Mouse (Mus musculus): ENCODE results near the gene Ndufb4.
A peak's percentile ranks its signal among the peaks of the same experiment; 100 is the strongest.
"Not testable (repeated sequence)": the region's sequence is repeated elsewhere in the genome, so short reads cannot be mapped to it uniquely, and the experiment has no call there.

The Ndufb4 gene

DNA sequence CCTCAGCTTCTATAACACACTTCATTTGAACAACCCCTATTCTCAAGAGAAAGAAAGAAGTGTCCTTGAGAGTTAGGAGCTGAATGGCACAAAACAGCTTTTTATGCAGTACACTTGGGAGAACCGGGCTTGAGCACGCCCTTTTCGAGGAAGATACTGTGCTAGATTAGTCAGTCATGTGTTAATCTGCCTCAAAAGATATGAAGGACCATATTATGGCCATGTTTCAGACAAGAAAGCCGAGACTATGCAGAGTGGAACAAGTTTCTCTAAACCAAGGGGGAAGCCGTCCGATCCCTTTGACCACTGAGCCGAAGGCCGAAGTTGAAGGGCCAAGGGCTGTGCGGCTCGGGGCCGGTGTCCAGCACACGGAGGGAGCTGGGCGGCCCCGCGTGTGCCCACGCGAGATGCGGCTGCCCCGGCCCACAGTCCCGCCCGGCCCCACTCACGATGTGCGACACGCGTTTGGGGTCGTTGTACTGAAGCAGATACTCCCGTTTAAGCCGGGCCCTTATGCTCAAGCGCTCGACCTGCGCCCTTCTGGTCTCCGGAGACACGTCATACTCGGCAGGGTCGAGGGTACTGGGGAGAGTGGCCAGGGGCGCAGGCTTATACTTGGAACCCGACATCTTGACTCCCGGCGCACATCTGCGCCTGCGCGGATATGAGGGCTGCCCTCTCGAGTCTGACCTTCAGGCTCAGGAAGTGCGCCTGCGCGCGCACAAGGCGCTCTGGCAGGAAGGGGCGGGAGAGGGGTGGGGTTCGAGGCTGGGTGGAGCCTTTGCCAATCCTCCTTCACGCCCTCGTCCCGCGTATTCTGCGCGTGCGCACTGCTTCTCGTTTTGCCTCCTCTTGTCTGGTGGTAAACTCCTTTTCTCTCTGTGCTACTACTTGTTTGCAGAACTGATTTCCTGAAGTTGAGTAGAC, at the start of gene Ndufb4:
Gene Ndufb4 (minus strand): TSS at position 723 of the 927 bp plus-strand sequence.
- DNase-seq (ENCODE audit: low read depth, low spot score), result peak; percentile 100

DNA sequence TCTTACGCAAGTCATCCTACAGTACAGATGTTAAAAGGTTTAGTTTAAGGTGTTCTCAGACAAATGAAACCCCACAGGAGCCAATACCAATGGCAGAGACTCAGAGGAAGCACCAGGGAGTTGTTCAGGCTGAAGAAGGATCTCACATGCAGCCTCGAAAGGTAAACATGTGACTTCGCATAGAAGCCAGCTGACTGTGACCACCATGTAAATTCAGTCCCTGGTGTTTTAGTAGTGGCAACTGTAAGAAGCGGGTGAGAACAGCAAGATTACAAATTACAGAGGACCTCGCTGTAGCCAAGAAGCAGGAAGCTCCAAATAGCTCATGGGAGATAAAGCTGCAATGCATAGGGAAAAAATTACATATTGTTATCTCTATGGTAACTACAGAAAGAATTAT, 49.6 kb upstream of the Ndufb4 start:
- no peak for DNase-seq (ENCODE audit: low read depth, low spot score)

DNA sequence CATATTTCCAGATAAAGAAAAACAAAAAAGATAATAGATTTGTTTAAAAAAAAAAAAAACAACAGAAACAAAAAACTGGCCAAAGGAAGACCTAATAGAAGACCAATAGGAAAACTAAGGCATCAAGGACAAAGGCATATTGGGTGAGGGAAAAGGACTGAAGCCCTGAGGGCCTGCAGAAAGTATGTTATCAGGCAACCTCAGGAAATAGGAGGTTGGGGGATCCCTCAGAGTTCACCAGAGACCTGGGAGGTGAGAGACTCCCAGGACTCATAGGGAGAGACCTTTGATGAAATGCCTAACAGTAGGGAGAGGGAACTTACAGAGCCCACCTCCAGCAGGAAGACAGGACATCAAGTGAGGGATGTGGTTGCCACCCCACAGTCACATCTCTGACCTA, 45.8 kb upstream of the Ndufb4 start:
- not testable (repeated sequence) for DNase-seq (ENCODE audit: low read depth, low spot score)

DNA sequence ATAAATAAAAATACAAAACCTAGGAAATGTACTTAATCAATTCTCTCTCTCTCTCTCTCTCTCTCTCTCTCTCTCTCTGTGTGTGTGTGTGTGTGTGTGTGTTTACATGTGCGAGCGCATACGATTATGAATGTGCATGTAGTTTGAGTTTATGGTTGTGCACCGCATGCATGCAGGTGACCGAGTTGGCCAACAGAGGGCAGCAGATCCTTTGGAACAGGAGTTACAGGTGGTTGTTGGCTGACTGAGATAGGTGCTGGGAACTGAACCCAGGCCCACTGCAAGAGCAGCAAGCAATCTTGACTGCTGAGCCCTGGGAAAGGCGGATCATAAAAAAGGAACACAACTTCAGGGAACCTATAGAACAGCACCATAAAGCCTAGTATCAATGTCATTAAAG, 44.5 kb upstream of the Ndufb4 start:
- no peak for DNase-seq (ENCODE audit: low read depth, low spot score)

DNA sequence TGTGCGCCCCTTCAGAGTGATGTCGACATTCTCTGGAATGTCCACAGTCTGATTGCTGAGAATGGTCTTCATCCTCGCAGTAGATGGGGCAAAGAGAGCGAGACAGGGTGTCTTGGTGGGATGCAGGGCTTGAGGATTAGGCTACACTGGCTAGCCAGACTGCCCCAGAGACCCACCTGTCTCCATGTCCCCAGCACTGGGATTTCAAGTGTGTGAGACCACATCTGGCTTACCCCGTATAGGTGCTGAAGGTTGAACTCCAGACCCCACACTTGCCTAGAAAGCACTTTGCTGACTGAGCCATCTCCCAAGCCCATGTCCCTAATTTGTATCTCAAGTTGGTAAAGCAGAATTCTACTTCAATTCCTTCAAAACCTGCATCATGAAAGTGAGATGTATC, 43.0 kb upstream of the Ndufb4 start:
- no peak for DNase-seq (ENCODE audit: low read depth, low spot score)

DNA sequence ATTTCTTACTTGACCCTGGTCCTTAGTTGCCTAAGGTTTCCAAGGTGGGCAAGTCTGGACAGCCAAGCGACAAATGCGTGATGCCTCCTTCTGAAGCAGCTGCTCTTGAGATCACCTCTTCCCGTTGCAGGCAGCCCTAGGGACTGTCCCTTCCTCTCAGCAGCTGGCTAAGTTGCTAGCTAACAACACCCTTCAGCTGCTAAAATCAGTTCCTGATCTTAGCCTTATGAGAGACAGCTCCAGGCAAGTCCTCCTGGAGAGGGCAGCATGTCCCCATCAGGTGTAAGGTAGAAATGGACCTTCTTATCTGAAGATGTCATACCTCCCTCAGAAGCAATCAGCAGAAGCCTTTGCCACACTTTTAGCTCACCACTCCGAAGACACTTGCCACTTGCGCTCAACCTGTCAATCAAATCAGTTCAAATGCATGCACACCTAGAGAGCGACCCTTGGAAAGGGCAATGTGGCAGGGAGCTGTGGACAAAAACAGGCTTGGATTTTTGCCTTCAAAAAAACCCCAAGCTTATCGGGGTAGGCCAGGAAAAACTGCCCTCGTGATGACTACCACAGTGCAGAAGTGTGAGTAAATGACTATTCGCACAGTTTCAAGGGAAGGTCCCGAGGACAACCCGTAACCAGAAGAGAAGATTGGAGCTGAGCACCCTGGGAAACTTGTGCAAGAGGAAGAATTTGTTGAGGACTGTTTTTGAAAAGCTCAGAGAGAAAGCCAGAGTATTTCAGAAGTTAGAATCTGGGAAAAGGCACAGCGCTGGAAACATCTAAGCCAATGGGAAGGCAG, 36.9 kb upstream of the Ndufb4 start:
- DNase-seq (ENCODE audit: low read depth, low spot score), result no peak

DNA sequence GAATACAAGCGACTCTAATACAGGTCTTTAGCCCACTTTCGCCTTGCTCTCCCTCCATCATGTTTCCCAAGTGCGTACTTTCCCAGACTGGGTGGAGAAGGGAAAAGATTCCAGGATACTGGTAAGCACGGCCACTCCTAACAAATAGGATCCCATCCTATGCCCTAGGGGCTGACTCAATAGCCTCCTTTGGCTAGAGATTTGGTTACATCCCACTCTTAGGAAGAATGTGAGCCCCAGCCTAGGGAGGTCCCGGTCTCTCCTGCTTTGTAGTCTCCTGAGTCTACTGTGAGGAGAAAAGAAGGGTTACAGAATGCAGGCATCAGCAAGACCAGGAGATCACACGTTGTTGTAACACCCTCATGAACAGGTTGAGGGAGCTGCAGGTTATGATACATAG, 36.2 kb upstream of the Ndufb4 start:
- no peak for DNase-seq (ENCODE audit: low read depth, low spot score)

DNA sequence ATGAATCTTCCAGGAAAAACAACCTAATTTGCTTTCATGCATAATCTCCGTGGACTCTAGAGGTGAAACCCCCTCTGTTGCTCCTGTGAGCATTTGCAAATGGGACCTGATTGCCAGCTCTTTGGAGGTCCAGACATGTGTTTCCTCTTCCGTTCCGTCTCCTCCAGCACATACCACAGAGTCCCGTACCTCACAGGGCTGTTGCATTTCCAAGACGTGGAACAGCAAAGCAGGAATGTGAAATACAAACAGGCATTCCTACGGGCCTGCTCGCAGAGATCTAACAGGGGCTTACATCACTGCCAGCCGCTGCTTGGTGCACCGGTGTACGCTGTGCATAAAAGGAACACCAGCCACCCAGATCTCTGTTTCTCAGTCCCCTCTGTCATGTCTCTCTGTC, 35.7 kb upstream of the Ndufb4 start:
- DNase-seq (ENCODE audit: low read depth, low spot score), result no peak

DNA sequence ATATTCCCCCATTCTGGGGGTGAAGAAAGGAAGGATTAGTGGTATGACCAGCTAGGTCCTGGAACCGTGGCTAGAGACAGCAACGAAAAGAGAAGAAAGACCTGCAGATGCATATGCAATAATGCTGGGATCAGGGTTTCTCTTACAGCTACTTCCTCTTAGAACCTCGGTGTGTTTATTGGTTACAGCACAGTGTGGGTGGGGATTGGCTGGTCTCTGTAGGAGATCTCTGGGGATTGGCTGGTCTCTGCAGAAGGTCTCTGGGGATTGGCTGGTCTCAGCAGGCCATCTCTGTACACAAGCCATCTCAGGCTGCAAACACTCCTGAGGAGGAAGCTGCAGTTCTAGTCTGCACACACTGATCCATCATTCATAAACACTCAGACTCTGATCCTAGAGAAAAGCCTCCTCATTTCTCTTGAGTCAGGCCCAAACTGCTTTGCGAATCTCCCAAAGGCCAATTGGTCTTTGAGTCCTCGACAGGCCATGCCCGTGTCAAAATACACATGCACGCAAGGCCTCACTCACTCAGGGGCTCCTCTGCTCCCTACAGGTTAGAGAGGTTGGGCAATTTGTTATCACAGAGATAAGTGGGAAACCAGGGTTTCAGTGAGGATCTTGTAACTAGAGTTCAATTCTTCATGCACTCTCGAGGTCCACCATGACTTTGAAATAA, 35.1 kb upstream of the Ndufb4 start:
- DNase-seq (ENCODE audit: low read depth, low spot score), result no peak

DNA sequence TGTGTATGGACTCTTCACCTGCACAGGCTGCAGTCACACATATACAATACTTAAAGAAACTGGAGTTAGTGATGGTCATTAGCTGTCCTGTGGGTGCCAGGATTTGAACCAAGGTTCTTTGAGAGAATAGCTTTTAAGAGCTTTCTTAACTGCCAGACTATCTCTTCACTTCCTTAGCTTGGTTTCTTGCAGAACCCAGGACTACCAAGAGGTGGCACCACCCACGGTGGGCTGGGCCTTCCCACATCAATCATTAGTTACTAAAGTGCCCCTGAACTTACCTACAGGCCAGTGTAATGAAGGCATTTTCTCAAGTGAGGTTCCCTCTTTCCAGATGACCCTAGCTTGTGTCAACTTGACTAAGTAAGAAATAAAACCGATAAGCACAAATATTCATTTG, 33.9 kb upstream of the Ndufb4 start:
- no peak for DNase-seq (ENCODE audit: low read depth, low spot score)

DNA sequence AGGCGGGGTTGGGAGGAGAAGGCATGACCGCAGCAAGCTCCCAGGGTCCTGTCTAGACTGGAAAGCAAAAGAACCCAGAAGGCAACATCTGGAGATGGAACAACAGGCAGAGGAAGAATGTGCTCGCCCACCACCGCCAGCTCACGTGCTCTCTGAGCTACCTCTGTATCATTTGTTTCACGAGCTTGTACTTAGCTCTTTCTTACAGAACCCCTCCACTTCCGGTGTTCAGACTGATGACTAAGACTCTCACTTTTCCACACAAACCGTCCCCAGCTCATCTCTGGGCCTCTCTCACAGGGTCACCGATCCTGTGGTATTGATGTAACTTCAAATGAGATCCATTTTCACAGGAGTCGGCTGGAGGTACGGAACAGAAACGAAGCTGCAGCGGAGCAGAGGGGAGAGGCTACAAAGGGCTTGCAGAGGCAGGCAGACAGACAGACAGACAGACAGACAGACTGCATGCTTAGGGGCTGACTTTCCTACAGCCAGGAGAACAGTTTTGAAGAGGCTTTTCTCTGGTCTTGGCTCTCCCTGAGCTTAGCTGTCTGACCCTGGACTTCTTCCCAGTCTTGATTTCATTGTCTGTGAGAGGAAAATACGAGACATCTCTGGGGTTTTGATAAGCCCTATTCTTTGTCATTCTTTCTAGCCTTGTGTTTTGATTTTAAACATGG, 33.2 kb upstream of the Ndufb4 start:
- no peak for DNase-seq (ENCODE audit: low read depth, low spot score)

DNA sequence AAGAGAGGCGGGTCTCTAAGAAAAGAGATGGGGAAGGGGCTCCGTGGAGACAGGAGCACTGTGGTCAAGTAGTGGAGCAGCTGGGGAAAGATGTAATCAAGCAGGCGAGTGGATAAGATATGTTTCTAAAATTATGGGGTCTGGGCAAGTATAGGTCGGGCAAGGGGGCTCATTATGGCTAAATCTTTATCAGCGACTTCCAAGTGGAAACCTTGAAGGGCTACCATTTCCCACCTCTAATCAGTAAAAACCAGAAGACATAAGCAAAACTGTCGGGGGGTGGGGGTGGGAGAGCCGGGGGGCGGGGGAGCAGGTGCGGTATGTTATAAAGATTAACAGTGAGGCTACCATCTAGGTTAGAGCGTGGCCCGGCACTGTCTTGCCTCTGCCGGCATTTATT, 32.6 kb upstream of the Ndufb4 start:
- no peak for DNase-seq (ENCODE audit: low read depth, low spot score)

DNA sequence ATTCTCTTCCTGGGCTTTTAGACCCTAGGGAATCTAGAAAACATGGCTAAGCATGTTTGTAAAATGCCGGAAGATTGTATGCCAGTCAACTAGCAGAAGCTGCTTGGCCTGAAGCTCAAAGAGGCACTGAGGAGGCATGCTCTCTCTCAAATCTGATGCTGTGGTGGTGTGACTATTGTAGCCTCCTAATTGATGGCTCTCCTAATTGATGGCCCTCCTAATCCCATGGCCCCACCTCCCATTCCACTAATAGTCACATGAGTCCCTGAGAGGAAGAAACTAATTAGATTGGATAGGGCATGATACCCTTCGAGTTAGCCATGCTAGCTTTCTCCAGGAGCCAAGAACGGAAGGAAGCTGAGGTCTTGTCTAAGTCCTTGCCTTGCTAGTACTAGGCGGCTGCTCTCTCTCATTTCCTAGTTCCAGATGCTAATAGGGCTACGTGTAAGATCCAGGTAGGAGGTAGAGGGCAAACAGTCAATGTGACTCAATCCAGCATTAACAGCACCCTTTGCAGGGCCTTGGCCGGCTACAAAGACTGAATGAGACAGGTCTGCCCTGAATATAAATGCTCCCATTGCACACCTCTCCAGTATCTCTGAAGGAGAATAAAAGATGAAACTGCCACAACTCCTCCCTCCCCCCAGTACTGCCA, 31.8 kb upstream of the Ndufb4 start:
- no peak for DNase-seq (ENCODE audit: low read depth, low spot score)

DNA sequence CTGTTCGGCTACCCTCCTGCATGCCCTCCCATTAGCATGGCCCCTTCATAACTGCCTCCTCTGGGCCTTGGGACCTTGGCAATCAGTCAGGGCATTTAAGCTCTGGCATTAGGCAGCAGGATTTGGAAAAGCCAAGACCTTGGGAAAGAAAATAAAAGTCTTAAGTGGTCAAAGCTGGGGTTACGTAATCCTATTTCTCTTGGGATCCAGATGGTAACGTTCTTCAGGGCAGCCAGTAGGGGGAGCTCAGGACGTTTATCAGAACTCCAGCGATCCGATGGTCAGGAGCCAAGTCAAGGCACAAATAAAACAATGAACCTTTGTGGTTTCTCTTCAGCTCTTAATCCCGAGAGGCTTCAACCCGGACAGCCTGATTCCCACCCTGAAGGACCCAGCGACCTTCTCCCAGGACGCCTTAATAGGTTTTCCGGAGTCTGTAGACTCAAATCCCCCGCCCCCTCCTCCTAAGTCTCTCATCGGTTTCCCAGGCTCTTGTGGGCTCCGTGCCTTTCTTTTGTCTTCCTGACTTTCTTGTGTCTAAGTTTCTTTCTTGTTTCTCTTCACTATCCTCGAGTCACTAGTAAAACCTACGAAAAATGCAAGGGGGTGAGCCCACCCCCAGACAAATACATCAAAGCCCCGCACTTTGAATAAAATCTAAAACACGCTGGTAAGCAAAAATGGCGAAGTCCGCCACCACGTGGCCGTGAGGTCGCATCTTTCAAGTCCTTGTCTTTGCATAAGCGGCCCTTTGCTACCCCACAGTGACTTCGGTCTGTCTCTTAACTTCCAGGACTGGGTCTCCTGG, 30.6 kb upstream of the Ndufb4 start:
- DNase-seq (ENCODE audit: low read depth, low spot score), result peak; percentile 78

DNA sequence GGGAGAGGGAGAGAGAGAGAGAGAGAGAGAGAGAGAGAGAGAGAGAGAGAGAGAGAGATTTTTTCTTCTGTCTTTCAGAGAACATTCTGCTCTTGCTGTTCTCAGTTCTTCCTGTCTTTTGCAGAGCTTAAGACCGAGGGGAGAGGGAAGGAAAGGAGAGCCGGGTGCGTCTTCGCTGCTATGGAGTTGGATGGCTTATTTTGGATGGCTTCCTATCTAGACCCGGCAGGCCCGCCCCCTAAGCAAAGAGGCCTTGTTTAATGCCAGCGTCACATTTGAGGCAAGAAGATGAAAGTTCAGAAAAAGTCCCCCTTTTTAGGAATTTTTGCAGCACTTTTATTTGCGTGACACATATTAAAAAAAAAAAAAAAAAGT, 30.0 kb upstream of the Ndufb4 start:
- no peak for DNase-seq (ENCODE audit: low read depth, low spot score)

DNA sequence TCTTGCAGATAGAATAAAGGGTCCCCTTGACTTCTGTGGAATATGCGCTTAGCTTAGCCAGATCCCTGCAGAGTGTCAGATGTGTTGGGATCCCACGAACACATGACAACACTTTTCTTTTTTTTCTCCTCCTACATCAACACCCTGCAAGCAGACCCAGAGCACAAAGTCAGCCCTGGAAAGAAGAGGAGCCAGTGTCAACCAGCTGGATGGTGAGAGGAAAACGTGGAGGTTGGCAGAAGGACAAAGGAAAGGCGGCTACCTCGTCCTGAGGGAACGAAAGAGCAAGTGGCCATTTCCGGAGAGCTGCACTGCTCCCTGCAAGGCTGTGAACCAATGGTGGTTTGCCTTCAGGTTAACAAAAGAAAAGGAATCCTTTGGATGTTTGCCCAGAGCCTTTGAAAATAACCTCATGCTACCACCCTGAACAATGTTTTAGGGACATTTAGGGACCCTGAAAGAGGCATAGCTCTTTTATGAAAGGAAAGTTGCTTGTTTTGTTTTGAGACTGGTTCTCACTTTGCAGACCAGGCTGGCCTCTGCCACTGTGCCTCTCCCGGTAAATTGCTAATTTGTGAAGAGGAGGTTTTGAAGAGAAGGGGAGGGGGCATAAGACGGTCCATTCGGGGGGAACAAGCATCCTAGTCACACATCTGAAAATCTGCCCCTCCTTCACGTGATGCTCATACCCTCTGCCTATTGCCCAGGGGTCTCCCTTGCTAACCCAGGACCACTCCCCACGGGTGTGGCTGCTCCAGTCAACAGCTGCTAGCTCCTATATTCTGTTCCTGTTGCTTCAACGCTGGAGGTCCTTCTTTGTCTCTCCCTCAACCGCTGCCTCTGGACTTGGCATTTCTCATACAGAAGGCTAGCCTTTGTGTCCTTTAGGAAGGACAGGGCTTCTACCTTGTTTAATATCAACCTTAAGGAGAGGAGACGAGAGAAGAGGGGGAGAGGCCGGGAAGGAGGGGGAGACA, 29.2 kb upstream of the Ndufb4 start:
- no peak for DNase-seq (ENCODE audit: low read depth, low spot score)

DNA sequence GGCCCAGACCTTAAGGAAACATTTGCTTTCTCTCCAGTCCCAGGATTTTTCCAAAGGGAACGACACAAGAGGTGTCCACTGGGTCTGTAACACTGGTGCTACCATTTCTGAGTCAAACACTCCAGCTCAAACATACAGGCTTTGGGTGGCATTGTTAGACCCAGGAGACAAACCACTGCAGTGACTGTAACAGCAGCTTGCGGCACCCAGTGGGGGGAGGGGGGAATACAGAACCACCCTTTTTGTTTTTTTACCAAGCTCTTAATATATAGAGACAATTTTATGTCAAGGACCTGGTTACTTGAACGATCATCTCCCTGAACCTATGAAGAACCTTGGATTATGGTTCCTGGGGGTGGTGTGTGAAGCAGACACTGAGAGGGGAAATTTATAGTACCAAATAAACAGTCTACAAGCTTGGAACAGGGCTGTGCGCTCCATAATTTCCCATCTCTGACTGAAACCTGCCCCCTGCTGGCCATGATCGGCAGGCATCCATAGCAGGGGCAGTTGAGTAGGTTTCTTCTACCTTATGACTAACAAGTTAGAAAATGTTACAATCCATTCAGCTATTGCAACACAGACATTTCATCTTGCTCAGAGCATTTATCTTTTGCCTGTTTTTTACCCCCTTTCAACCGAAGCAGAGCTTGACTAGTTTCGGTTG, 28.2 kb upstream of the Ndufb4 start:
- peak; percentile 70 for DNase-seq (ENCODE audit: low read depth, low spot score)

DNA sequence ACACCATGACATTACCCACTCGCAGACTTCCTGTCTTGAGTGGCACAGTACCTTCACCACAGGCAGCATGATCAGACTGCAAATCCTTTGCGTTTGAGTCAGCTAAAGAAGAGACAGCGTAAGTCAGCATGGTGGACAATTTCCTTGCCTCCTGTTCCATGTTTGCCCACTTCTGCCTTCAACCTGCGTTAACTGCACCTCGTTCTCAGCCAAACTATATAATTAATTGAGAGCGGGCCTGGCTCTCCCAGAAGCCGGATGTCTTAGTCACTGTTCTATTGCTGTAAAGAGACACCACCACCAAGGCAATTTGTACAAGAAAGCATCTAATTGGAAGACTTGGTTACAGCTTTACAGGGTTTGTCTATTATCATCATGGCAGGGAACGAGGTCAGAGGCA, 26.6 kb upstream of the Ndufb4 start:
- no peak for DNase-seq (ENCODE audit: low read depth, low spot score)

DNA sequence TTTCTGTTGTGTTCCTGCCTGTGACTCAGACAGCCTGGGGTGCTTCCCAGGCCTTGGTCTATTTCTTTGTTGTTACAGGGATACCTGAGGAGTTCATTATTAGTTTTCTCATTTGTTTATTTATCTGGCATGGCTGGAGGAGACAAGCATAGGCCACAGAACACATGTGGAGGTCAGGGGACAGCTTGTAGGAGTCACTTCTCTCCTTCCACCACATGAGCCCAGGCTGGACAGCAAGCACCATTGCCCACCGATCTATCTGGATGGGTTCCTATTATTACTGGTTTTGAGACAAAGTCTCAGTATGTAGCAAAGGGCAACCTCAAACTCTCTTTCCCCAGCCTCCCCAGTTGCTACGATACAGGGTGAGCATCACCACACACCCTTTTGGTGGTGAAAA, 26.0 kb upstream of the Ndufb4 start:
- no peak for DNase-seq (ENCODE audit: low read depth, low spot score)

Data from embryo, embryonic 11.5 days (tissue).